ENCODE assay signal across 8 mouse cellular contexts in the genomic region with DNA sequence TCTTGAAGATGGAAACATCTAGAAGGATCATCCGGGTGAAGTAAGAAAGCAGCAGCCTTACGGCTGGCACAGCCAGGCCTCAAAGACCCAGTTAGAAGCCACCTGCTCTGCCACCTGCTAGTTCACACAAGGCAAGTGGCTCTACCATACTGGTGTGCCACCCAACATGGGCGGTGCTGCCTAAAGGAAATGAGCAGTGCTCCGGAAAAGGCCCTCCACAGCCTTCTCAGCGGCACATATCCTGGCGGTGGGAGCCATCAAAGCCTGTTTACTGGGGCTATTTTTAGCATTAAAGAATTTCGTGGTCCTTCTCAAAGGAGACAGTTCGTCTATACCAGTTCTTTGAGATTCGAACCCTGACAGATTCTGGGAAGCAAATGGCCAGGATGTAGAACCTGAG. TPM values are rescaled to one million over a fixed set of nuclear protein-coding genes. Genes with fewer than 3 reads are reported as not detected.
A peak's percentile ranks its signal among the peaks of the same experiment; 100 is the strongest.
DNase-seq lines count a peak whose midpoint lies in the region; ATAC-seq lines count a peak whose summit lies in the region.

No protein-coding gene starts in this region.

- 69% methylated on average over 9 of the region's 9 CpGs for WGBS in hindbrain, embryonic 12.5 days
- WGBS in hindbrain, embryonic 14.5 days = 75% methylated on average over 9 of the region's 9 CpGs
- 62% methylated on average over 9 of the region's 9 CpGs for WGBS in embryonic facial prominence, embryonic 12.5 days

- no peak for DNase-seq in hindbrain, embryonic 14.5 days (ENCODE audit: low spot score)
- peak; percentile 77 for DNase-seq in lung, postnatal 25 days (ENCODE audit: low spot score)
- no peak for DNase-seq in urinary bladder, postnatal 36 days (ENCODE audit: low spot score in 2 of 2)
- no peak for DNase-seq in left cerebral cortex, postnatal 36 days (ENCODE audit: low spot score in 2 of 2)
- no peak for DNase-seq in Muller cell, postnatal 12 days (ENCODE audit: inconsistent ontology term)

- no peak overlapping the region for H3K9ac ChIP-seq in hindbrain, embryonic 12.5 days
- H3K9ac ChIP-seq in hindbrain, embryonic 14.5 days = no peak overlapping the region
- H3K9ac ChIP-seq in embryonic facial prominence, embryonic 12.5 days = no peak overlapping the region

- no peaks in the 10 kb centered on the region for H3K36me3 ChIP-seq in hindbrain, embryonic 12.5 days
- no peaks in the 10 kb centered on the region for H3K36me3 ChIP-seq in hindbrain, embryonic 14.5 days (replicated peaks; ENCODE audit: control insufficient read depth, insufficient read depth)
- no peaks in the 10 kb centered on the region for H3K36me3 ChIP-seq in embryonic facial prominence, embryonic 12.5 days

- no peak overlapping the region for H3K4me3 ChIP-seq in hindbrain, embryonic 12.5 days
- no peak overlapping the region for H3K4me3 ChIP-seq in hindbrain, embryonic 14.5 days (replicated peaks; ENCODE audit: low read length)
- no peak overlapping the region for H3K4me3 ChIP-seq in embryonic facial prominence, embryonic 12.5 days

- no peaks in the 10 kb centered on the region for H3K9me3 ChIP-seq in hindbrain, embryonic 12.5 days (replicated peaks)
- no peaks in the 10 kb centered on the region for H3K9me3 ChIP-seq in hindbrain, embryonic 14.5 days (ENCODE audit: control insufficient read depth, low read length)
- no peaks in the 10 kb centered on the region for H3K9me3 ChIP-seq in embryonic facial prominence, embryonic 12.5 days

- no peak overlapping the region for H3K4me2 ChIP-seq in hindbrain, embryonic 12.5 days (replicated peaks)
- no peak overlapping the region for H3K4me2 ChIP-seq in hindbrain, embryonic 14.5 days (replicated peaks)
- H3K4me2 ChIP-seq in embryonic facial prominence, embryonic 12.5 days (replicated peaks) = no peak overlapping the region

- no peak for ATAC-seq in hindbrain, embryonic 12.5 days (ENCODE audit: low FRiP score)
- ATAC-seq in hindbrain, embryonic 14.5 days (ENCODE audit: low FRiP score) = no peak
- ATAC-seq in embryonic facial prominence, embryonic 12.5 days (ENCODE audit: insufficient number of reproducible peaks, insufficient read depth, low FRiP score, low TSS enrichment) = no peak
- peak; percentile 78 for ATAC-seq in inflammation-experienced regulatory T-cells, adult 6 months

- H3K27me3 ChIP-seq in hindbrain, embryonic 12.5 days = no peaks in the 10 kb centered on the region
- no peaks in the 10 kb centered on the region for H3K27me3 ChIP-seq in hindbrain, embryonic 14.5 days (ENCODE audit: control insufficient read depth, insufficient read depth, low read length)
- H3K27me3 ChIP-seq in embryonic facial prominence, embryonic 12.5 days = no peaks in the 10 kb centered on the region

- 0 out of 2 replicates have a peak overlapping the region, but pooled peaks have one; percentile 35 for H3K27ac ChIP-seq in hindbrain, embryonic 12.5 days
- H3K27ac ChIP-seq in hindbrain, embryonic 14.5 days = no peak overlapping the region
- peak overlapping the region; percentile 42; the same call in 1 of the 2 replicates for H3K27ac ChIP-seq in embryonic facial prominence, embryonic 12.5 days

- peaks cover 4% of the 10 kb centered on the region; the same call in 1 of the 2 replicates for H3K4me1 ChIP-seq in hindbrain, embryonic 12.5 days
- H3K4me1 ChIP-seq in hindbrain, embryonic 14.5 days (replicated peaks; ENCODE audit: control insufficient read depth, insufficient read depth, low read length) = no peaks in the 10 kb centered on the region; the same call in 1 of the 2 replicates
- 0 out of 2 replicates have a peak, but pooled peaks cover 5% of the 10 kb centered on the region for H3K4me1 ChIP-seq in embryonic facial prominence, embryonic 12.5 days

- intact Hi-C loops in left cerebral cortex, postnatal 36 days (cut with DNase I) = loop anchor here (5.0 kb wide), 1 partner anchor 45 kb away; no protein-coding TSS in a partner anchor

RNA-seq across cellular contexts. Expression of a gene that starts 48.4 kb away (rescaled TPM):
- polyA plus RNA-seq in hindbrain, embryonic 12.5 days (2016; fragmentation: Nextera tagmentation; extraction: Ambion mirVana) = 4.0 and 4.4 TPM in 2 replicates
- polyA plus RNA-seq in hindbrain, embryonic 14.5 days (2014; fragmentation: Nextera tagmentation; extraction: Ambion mirVana) = 12.6 and 12.8 TPM in 2 replicates
- 2.9 and 3.1 TPM in 2 replicates for polyA plus RNA-seq in embryonic facial prominence, embryonic 12.5 days (2016; fragmentation: Nextera tagmentation; extraction: Ambion mirVana)
- polyA plus RNA-seq in inflammation-experienced regulatory T-cells, adult 6 months (2017; shearing (Covaris generic)) = 1 to 10 TPM; 2.8 to 5.3 (median 3.6) TPM
- total RNA-seq in left cerebral cortex, postnatal 36 days (2021) = 10 to 100 TPM; 82.2 to 94.0 TPM
